Mouse (Mus musculus) layer of hippocampus, adult 2 months (tissue): Measurements from ENCODE around the gene Psg18. TPM values are rescaled to one million over a fixed set of nuclear protein-coding genes. Genes with fewer than 3 reads are reported as not detected.
"Not testable (repeated sequence)": the region's sequence is repeated elsewhere in the genome, so short reads cannot be mapped to it uniquely, and the experiment has no call there.

ENCODE experiments used
- DNase-seq, 2 experiments: peaks; one replicate each; pipeline ENCODE4 v3.0.0; 2022; ENCODE audit warnings: low spot score in 2 of 2
- H3K27ac ChIP-seq: fragments of 200-600 bp; 2 replicates; pipeline ENCODE4 v1.8.1; 2022
- H3K4me3 ChIP-seq: fragments of 200-600 bp; 2 replicates; pipeline ENCODE4 v1.8.1; 2022; ENCODE audit warnings: mild to moderate bottlenecking
- CTCF ChIP-seq: fragments of 200-600 bp; conservative IDR thresholded peaks from 2 replicates; pipeline ENCODE4 v1.8.1; 2022; ENCODE audit warnings: antibody characterized with exemption, mild to moderate bottlenecking, moderate library complexity
- long read RNA-seq, 2 experiments: library from polyadenylated mRNA; stranded (forward); transcript quantifications; one replicate each; pipeline ENCODE4 v2.0.0; 2021; ENCODE audit warnings: borderline mapping rate in 2 of 2
- total RNA-seq, 2 experiments: library from RNA; stranded (reverse); gene quantifications; 2 replicates each; pipeline ENCODE4 v1.2.3; 2021

Gene Psg18
- total RNA-seq: not detected
- long read RNA-seq, experiment 1: 0 reads
- long read RNA-seq, experiment 2: 0 reads

GRCm38 (mm10) chr7:18354909-18355308, at the start of gene Psg18:
Psg18 (minus strand) TSS chr7:18355009.
- not testable (repeated sequence) for H3K4me3 ChIP-seq, DNase-seq, H3K27ac ChIP-seq

- no peak for TF ChIP-seq CTCF
- Histone ChIP-seq H3K4me3 (no peak overlapping the region), H3K27ac (no peak overlapping the region)
- no peak for DNase-seq
Observed at GRCm38 (mm10) chr7:18403407-18403806, 48.6 kb upstream of the Psg18 start.

GRCm38 (mm10) chr7:18402527-18403237, 47.9 kb upstream of the Psg18 start:
- H3K4me3 ChIP-seq: no peak overlapping the region
- no peak overlapping the region for H3K27ac ChIP-seq
- no peak for TF ChIP-seq CTCF
- DNase-seq: no peak

- not testable (repeated sequence) for DNase-seq, H3K27ac ChIP-seq, H3K4me3 ChIP-seq
Observed at GRCm38 (mm10) chr7:18391483-18391882, 36.7 kb upstream of the Psg18 start.

GRCm38 (mm10) chr7:18378295-18378694, 23.5 kb upstream of the Psg18 start:
- TF ChIP-seq CTCF: no peak
- H3K4me3 ChIP-seq: no peak overlapping the region
- no peak overlapping the region for H3K27ac ChIP-seq
- no peak for DNase-seq

- not testable (repeated sequence) for DNase-seq, H3K27ac ChIP-seq, H3K4me3 ChIP-seq
Observed at GRCm38 (mm10) chr7:18335411-18335810, 19.4 kb downstream of the Psg18 start.

Other genes with a start within 250 kb of the Psg18 start
- gene Igfl3, start 178.5 kb downstream of the Psg18 start, total RNA-seq: not detected
- gene Mill1, start 109.7 kb downstream of the Psg18 start, total RNA-seq: not detected
- not detected for gene Psg28, start 77.0 kb upstream of the Psg18 start, total RNA-seq
- not detected for gene Psg26, start 129.2 kb upstream of the Psg18 start, total RNA-seq
- gene Psg25, start 177.3 kb upstream of the Psg18 start, total RNA-seq: not detected
- not detected for gene Psg27, start 212.3 kb upstream of the Psg18 start, total RNA-seq